Mouse (Mus musculus) kidney, adult 8-10 months (tissue): ENCODE results near the gene Olfr1393.
"Not testable (repeated sequence)": the region's sequence is repeated elsewhere in the genome, so short reads cannot be mapped to it uniquely, and the experiment has no call there.

Source experiments
- DNase-seq, 2 experiments: peaks; one replicate each; pipeline ENCODE4 v3.0.0; 2022

Olfr1393 gene

GRCm38 (mm10) chr11:49252048-49252447, 26.1 kb upstream of the Olfr1393 start:
- no peak for DNase-seq

- DNase-seq = no peak
Measured at GRCm38 (mm10) chr11:49253035-49253434, 25.1 kb upstream of the Olfr1393 start.

- peak in 1 of 2 experiments; percentile 70 for DNase-seq
Measured at GRCm38 (mm10) chr11:49259296-49259695, 18.8 kb upstream of the Olfr1393 start.

GRCm38 (mm10) chr11:49259829-49260228, 18.3 kb upstream of the Olfr1393 start:
- DNase-seq = no peak

- peak; percentile 89 to 94 for DNase-seq
Measured at GRCm38 (mm10) chr11:49260598-49261312, 17.3 kb upstream of the Olfr1393 start.

GRCm38 (mm10) chr11:49261313-49261855, 16.7 kb upstream of the Olfr1393 start:
- peak; percentile 88 to 92 for DNase-seq

- DNase-seq = no peak
Measured at GRCm38 (mm10) chr11:49262286-49262685, 15.8 kb upstream of the Olfr1393 start.

- no peak for DNase-seq
Measured at GRCm38 (mm10) chr11:49263149-49263548, 15.0 kb upstream of the Olfr1393 start.

- no peak for DNase-seq
Measured at GRCm38 (mm10) chr11:49264081-49264480, 14.0 kb upstream of the Olfr1393 start.

GRCm38 (mm10) chr11:49264622-49265021, 13.5 kb upstream of the Olfr1393 start:
- no peak for DNase-seq

GRCm38 (mm10) chr11:49265101-49265500, 13.0 kb upstream of the Olfr1393 start:
- DNase-seq = no peak

- DNase-seq = peak in 1 of 2 experiments; percentile 81
Measured at GRCm38 (mm10) chr11:49266671-49267070, 11.4 kb upstream of the Olfr1393 start.

- no peak for DNase-seq
Measured at GRCm38 (mm10) chr11:49267316-49267715, 10.8 kb upstream of the Olfr1393 start.

- DNase-seq = peak in 1 of 2 experiments; percentile 80
Measured at GRCm38 (mm10) chr11:49267970-49268579, 10.0 kb upstream of the Olfr1393 start.

- no peak for DNase-seq
Measured at GRCm38 (mm10) chr11:49269761-49270160, 8.3 kb upstream of the Olfr1393 start.

GRCm38 (mm10) chr11:49270368-49270767, 7.7 kb upstream of the Olfr1393 start:
- no peak for DNase-seq

GRCm38 (mm10) chr11:49271334-49271733, 6.8 kb upstream of the Olfr1393 start:
- DNase-seq = peak in 1 of 2 experiments; percentile 56

GRCm38 (mm10) chr11:49273834-49274519, 4.1 kb upstream of the Olfr1393 start:
- DNase-seq = no peak

GRCm38 (mm10) chr11:49284982-49285381, 6.9 kb downstream of the Olfr1393 start, which contains the start of gene Olfr1392:
Olfr1392 (plus strand) TSS chr11:49285282.
- not testable (repeated sequence) for DNase-seq

GRCm38 (mm10) chr11:49287251-49287650, 9.1 kb downstream of the Olfr1393 start:
- DNase-seq = no peak

- no peak for DNase-seq
Measured at GRCm38 (mm10) chr11:49292777-49293176, 14.7 kb downstream of the Olfr1393 start.

- DNase-seq = no peak
Measured at GRCm38 (mm10) chr11:49304441-49304840, 26.3 kb downstream of the Olfr1393 start, which contains the start of gene Olfr10. Olfr10 (plus strand) TSS chr11:49304741.

GRCm38 (mm10) chr11:49308547-49308946, 30.4 kb downstream of the Olfr1393 start:
- DNase-seq = not testable (repeated sequence)
